Mouse (Mus musculus): ENCODE results near the gene Bmp5. TPM values are rescaled to one million over a fixed set of nuclear protein-coding genes. Genes with fewer than 3 reads are reported as not detected.
"Not testable (repeated sequence)": the region's sequence is repeated elsewhere in the genome, so short reads cannot be mapped to it uniquely, and the experiment has no call there.

The Bmp5 gene
- polyA plus RNA-seq, 1 experiment from 2014 or later, result 2.7 TPM

- 28% methylated on average over 5 of the region's 5 CpGs for WGBS
- H3K4me1 ChIP-seq (ENCODE audit: control insufficient read depth, insufficient read depth, low read depth, low read length), result no peaks in the 10 kb centered on the region; the same call in 1 of the 2 replicates
- no peaks in the 10 kb centered on the region for H3K9me3 ChIP-seq (ENCODE audit: control insufficient read depth, low read length)
- no peak for ATAC-seq
- no peak overlapping the region for H3K4me2 ChIP-seq (ENCODE audit: low read length)
- H3K36me3 ChIP-seq (ENCODE audit: control insufficient read depth, insufficient read depth, low read length), result no peaks in the 10 kb centered on the region
- no peak overlapping the region for H3K4me3 ChIP-seq (ENCODE audit: low read length)
- no peak overlapping the region for H3K27ac ChIP-seq (ENCODE audit: low read depth, low read length)
- H3K9ac ChIP-seq (ENCODE audit: low read depth, low read length), result no peak overlapping the region
- H3K27me3 ChIP-seq (replicated peaks; ENCODE audit: control insufficient read depth, insufficient read depth, low read length), result no peaks in the 10 kb centered on the region
Observed at GRCm38 (mm10) chr9:75780558-75781276, 5.6 kb downstream of the Bmp5 start.

GRCm38 (mm10) chr9:75781600-75781999 lies 6.4 kb downstream of the Bmp5 start:
- Histone ChIP-seq H3K4me2 (ENCODE audit: low read length) (peak overlapping the region; percentile 5; the same call in 1 of the 2 replicates), H3K27me3 (replicated peaks; ENCODE audit: control insufficient read depth, insufficient read depth, low read length) (no peaks in the 10 kb centered on the region), H3K27ac (ENCODE audit: low read depth, low read length) (no peak overlapping the region), H3K4me3 (ENCODE audit: low read length) (no peak overlapping the region), H3K9me3 (ENCODE audit: control insufficient read depth, low read length) (no peaks in the 10 kb centered on the region), H3K4me1 (ENCODE audit: control insufficient read depth, insufficient read depth, low read depth, low read length) (no peaks in the 10 kb centered on the region; the same call in 1 of the 2 replicates), H3K9ac (ENCODE audit: low read depth, low read length) (no peak overlapping the region), H3K36me3 (ENCODE audit: control insufficient read depth, insufficient read depth, low read length) (no peaks in the 10 kb centered on the region)
- WGBS, result 24% methylated on average over 5 of the region's 5 CpGs
- ATAC-seq, result no peak

- ATAC-seq, result no peak
- H3K4me2 ChIP-seq (ENCODE audit: low read length), result no peak overlapping the region
- H3K9me3 ChIP-seq (ENCODE audit: control insufficient read depth, low read length), result no peaks in the 10 kb centered on the region
- no peaks in the 10 kb centered on the region for H3K36me3 ChIP-seq (ENCODE audit: control insufficient read depth, insufficient read depth, low read length)
- no peak overlapping the region for H3K9ac ChIP-seq (ENCODE audit: low read depth, low read length)
- no peaks in the 10 kb centered on the region for H3K27me3 ChIP-seq (replicated peaks; ENCODE audit: control insufficient read depth, insufficient read depth, low read length)
- WGBS, result 92% methylated on average over 2 of the region's 2 CpGs
- no peaks in the 10 kb centered on the region; the same call in 1 of the 2 replicates for H3K4me1 ChIP-seq (ENCODE audit: control insufficient read depth, insufficient read depth, low read depth, low read length)
- no peak overlapping the region for H3K27ac ChIP-seq (ENCODE audit: low read depth, low read length)
- H3K4me3 ChIP-seq (ENCODE audit: low read length), result no peak overlapping the region
Observed at GRCm38 (mm10) chr9:75783573-75783972, 8.4 kb downstream of the Bmp5 start.

- 86% methylated on average over 5 of the region's 5 CpGs for WGBS
- no peak for ATAC-seq
- H3K36me3 ChIP-seq (ENCODE audit: control insufficient read depth, insufficient read depth, low read length), result no peaks in the 10 kb centered on the region
Observed at GRCm38 (mm10) chr9:75785959-75786358, 10.8 kb downstream of the Bmp5 start.

GRCm38 (mm10) chr9:75787121-75787520 lies 12.0 kb downstream of the Bmp5 start:
- Histone ChIP-seq H3K4me1 (ENCODE audit: control insufficient read depth, insufficient read depth, low read depth, low read length) (no peaks in the 10 kb centered on the region), H3K9ac (ENCODE audit: low read depth, low read length) (no peak overlapping the region), H3K9me3 (ENCODE audit: control insufficient read depth, low read length) (no peaks in the 10 kb centered on the region), H3K27ac (ENCODE audit: low read depth, low read length) (no peak overlapping the region), H3K4me2 (ENCODE audit: low read length) (no peak overlapping the region), H3K36me3 (ENCODE audit: control insufficient read depth, insufficient read depth, low read length) (no peaks in the 10 kb centered on the region), H3K27me3 (replicated peaks; ENCODE audit: control insufficient read depth, insufficient read depth, low read length) (no peaks in the 10 kb centered on the region), H3K4me3 (ENCODE audit: low read length) (no peak overlapping the region)
- ATAC-seq, result no peak
- 87% methylated on average over 15 of the region's 15 CpGs for WGBS

More at GRCm38 (mm10) chr9:75785959-75786358, 10.8 kb downstream of the Bmp5 start:
- no peaks in the 10 kb centered on the region; the same call in 1 of the 2 replicates for H3K4me1 ChIP-seq (ENCODE audit: control insufficient read depth, insufficient read depth, low read depth, low read length)
- no peak overlapping the region for H3K9ac ChIP-seq (ENCODE audit: low read depth, low read length)
- H3K9me3 ChIP-seq (ENCODE audit: control insufficient read depth, low read length), result no peaks in the 10 kb centered on the region
- no peaks in the 10 kb centered on the region for H3K27me3 ChIP-seq (replicated peaks; ENCODE audit: control insufficient read depth, insufficient read depth, low read length)
- no peak overlapping the region for H3K4me3 ChIP-seq (ENCODE audit: low read length)
- no peak overlapping the region for H3K4me2 ChIP-seq (ENCODE audit: low read length)
- no peak overlapping the region for H3K27ac ChIP-seq (ENCODE audit: low read depth, low read length)

GRCm38 (mm10) chr9:75789879-75790428 lies 14.8 kb downstream of the Bmp5 start:
- no peaks in the 10 kb centered on the region for H3K27me3 ChIP-seq (replicated peaks; ENCODE audit: control insufficient read depth, insufficient read depth, low read length)
- no peaks in the 10 kb centered on the region for H3K9me3 ChIP-seq (ENCODE audit: control insufficient read depth, low read length)
- no peak overlapping the region for H3K27ac ChIP-seq (ENCODE audit: low read depth, low read length)
- H3K4me2 ChIP-seq (ENCODE audit: low read length), result no peak overlapping the region
- no peaks in the 10 kb centered on the region for H3K36me3 ChIP-seq (ENCODE audit: control insufficient read depth, insufficient read depth, low read length)
- no peak for ATAC-seq
- 49% methylated on average over 7 of the region's 7 CpGs for WGBS
- no peak overlapping the region for H3K9ac ChIP-seq (ENCODE audit: low read depth, low read length)
- H3K4me3 ChIP-seq (ENCODE audit: low read length), result no peak overlapping the region
- no peaks in the 10 kb centered on the region for H3K4me1 ChIP-seq (ENCODE audit: control insufficient read depth, insufficient read depth, low read depth, low read length)

- Histone ChIP-seq H3K9ac (ENCODE audit: low read depth, low read length) (no peak overlapping the region), H3K4me3 (ENCODE audit: low read length) (no peak overlapping the region), H3K36me3 (ENCODE audit: control insufficient read depth, insufficient read depth, low read length) (no peaks in the 10 kb centered on the region), H3K4me2 (ENCODE audit: low read length) (no peak overlapping the region), H3K27ac (ENCODE audit: low read depth, low read length) (no peak overlapping the region), H3K27me3 (replicated peaks; ENCODE audit: control insufficient read depth, insufficient read depth, low read length) (no peaks in the 10 kb centered on the region), H3K4me1 (ENCODE audit: control insufficient read depth, insufficient read depth, low read depth, low read length) (no peaks in the 10 kb centered on the region), H3K9me3 (ENCODE audit: control insufficient read depth, low read length) (no peaks in the 10 kb centered on the region)
- no peak for ATAC-seq
- 85% methylated on average over 6 of the region's 6 CpGs for whole genome bisulfite sequencing
Observed at GRCm38 (mm10) chr9:75804940-75805339, 29.8 kb downstream of the Bmp5 start.

GRCm38 (mm10) chr9:75808179-75808578 lies 33.0 kb downstream of the Bmp5 start:
- 95% methylated on average over 3 of the region's 4 CpGs for WGBS
- not testable (repeated sequence) for H3K27me3 ChIP-seq (replicated peaks; ENCODE audit: control insufficient read depth, insufficient read depth, low read length); H3K36me3 ChIP-seq (ENCODE audit: control insufficient read depth, insufficient read depth, low read length); H3K9ac ChIP-seq (ENCODE audit: low read depth, low read length); H3K9me3 ChIP-seq (ENCODE audit: control insufficient read depth, low read length); H3K4me3 ChIP-seq (ENCODE audit: low read length); H3K4me1 ChIP-seq (ENCODE audit: control insufficient read depth, insufficient read depth, low read depth, low read length); ATAC-seq; H3K4me2 ChIP-seq (ENCODE audit: low read length); H3K27ac ChIP-seq (ENCODE audit: low read depth, low read length)

- Histone ChIP-seq H3K36me3 (ENCODE audit: control insufficient read depth, insufficient read depth, low read length) (no peaks in the 10 kb centered on the region), H3K9ac (ENCODE audit: low read depth, low read length) (no peak overlapping the region), H3K27me3 (replicated peaks; ENCODE audit: control insufficient read depth, insufficient read depth, low read length) (no peaks in the 10 kb centered on the region), H3K9me3 (ENCODE audit: control insufficient read depth, low read length) (no peaks in the 10 kb centered on the region), H3K4me2 (ENCODE audit: low read length) (no peak overlapping the region), H3K4me3 (ENCODE audit: low read length) (no peak overlapping the region), H3K4me1 (ENCODE audit: control insufficient read depth, insufficient read depth, low read depth, low read length) (no peaks in the 10 kb centered on the region), H3K27ac (ENCODE audit: low read depth, low read length) (no peak overlapping the region)
- no peak for ATAC-seq
- 80% methylated on average over 7 of the region's 7 CpGs for WGBS
Observed at GRCm38 (mm10) chr9:75808659-75809058, 33.5 kb downstream of the Bmp5 start.

Data from hindbrain, embryonic 16.5 days (tissue).